Mouse (Mus musculus) bone marrow, adult 2 months (tissue): Measurements from ENCODE around the gene Rnase2a.

ENCODE experiments used
- CTCF ChIP-seq: fragments of 200-500 bp; IDR thresholded peaks from 2 replicates; pipeline ENCODE4 v1.5.1; 2011; ENCODE audit warnings: low read length, control low read depth; ENCODE audit not compliant: control insufficient read depth, insufficient read depth
- POLR2A ChIP-seq: fragments of 200-500 bp; IDR thresholded peaks from 2 replicates; pipeline ENCODE4 v1.6.1; 2011; ENCODE audit warnings: low read depth, mild to moderate bottlenecking, control low read depth, low read length, borderline replicate concordance; ENCODE audit not compliant: control insufficient read depth

- TF ChIP-seq POLR2A: no peak
- no peak for TF ChIP-seq CTCF
These were observed 2.3 kb downstream of the Rnase2a start for GRCm38 (mm10) chr14:51253569-51253968.
